Mouse (Mus musculus): Measurements from ENCODE around the gene Ldhc. TPM values are rescaled to one million over a fixed set of nuclear protein-coding genes. Genes with fewer than 3 reads are reported as not detected.
A peak's percentile ranks its signal among the peaks of the same experiment; 100 is the strongest.
"Not testable (repeated sequence)": the region's sequence is repeated elsewhere in the genome, so short reads cannot be mapped to it uniquely, and the experiment has no call there.

Ldhc gene
- polyA plus RNA-seq (2015; fragmentation: Nextera tagmentation; extraction: Ambion mirVana) = 0.17 TPM in 1 of 2 replicates, not detected in the other

- H3K9me3 ChIP-seq (ENCODE audit: low read length) = no peaks in the 10 kb centered on the region
- H3K36me3 ChIP-seq (ENCODE audit: insufficient read depth, low read length) = peaks cover 3% of the 10 kb centered on the region; the same call in 1 of the 2 replicates
- WGBS = 38% methylated on average over 10 of the region's 10 CpGs
- H3K4me3 ChIP-seq (ENCODE audit: low read length) = no peak within 1 kb of the TSS
- H3K27me3 ChIP-seq (ENCODE audit: insufficient read depth, low read length) = no peaks in the 10 kb centered on the region
- no peak within 1 kb of the TSS for H3K27ac ChIP-seq (ENCODE audit: low read length)
- H3K4me2 ChIP-seq (replicated peaks; ENCODE audit: low read depth, low read length) = no peak within 1 kb of the TSS
- ATAC-seq (ENCODE audit: low FRiP score, low TSS enrichment) = no peak
- H3K4me1 ChIP-seq (ENCODE audit: insufficient read depth, low read length) = no peaks in the 10 kb centered on the region
- H3K9ac ChIP-seq (replicated peaks; ENCODE audit: low read length) = no peak within 1 kb of the TSS
Observed at GRCm38 (mm10) chr7:46860996-46861395, at the start of gene Ldhc. Gene Ldhc, plus strand, starts transcription at chr7:46861203.

GRCm38 (mm10) chr7:46814012-46814411 is 47.0 kb upstream of the Ldhc start:
- Histone ChIP-seq H3K4me1 (ENCODE audit: insufficient read depth, low read length) (no peaks in the 10 kb centered on the region), H3K4me3 (ENCODE audit: low read length) (no peak overlapping the region), H3K27ac (ENCODE audit: low read length) (no peak overlapping the region), H3K9me3 (ENCODE audit: low read length) (no peaks in the 10 kb centered on the region), H3K9ac (replicated peaks; ENCODE audit: low read length) (no peak overlapping the region), H3K36me3 (ENCODE audit: insufficient read depth, low read length) (peaks cover 72% of the 10 kb centered on the region), H3K27me3 (ENCODE audit: insufficient read depth, low read length) (no peaks in the 10 kb centered on the region), H3K4me2 (replicated peaks; ENCODE audit: low read depth, low read length) (no peak overlapping the region)
- 90% methylated on average over 4 of the region's 4 CpGs for WGBS
- ATAC-seq (ENCODE audit: low FRiP score, low TSS enrichment) = no peak

- not testable (repeated sequence) for H3K4me3 ChIP-seq (ENCODE audit: low read length); H3K9ac ChIP-seq (replicated peaks; ENCODE audit: low read length); H3K9me3 ChIP-seq (ENCODE audit: low read length); H3K4me1 ChIP-seq (ENCODE audit: insufficient read depth, low read length); H3K27me3 ChIP-seq (ENCODE audit: insufficient read depth, low read length); H3K27ac ChIP-seq (ENCODE audit: low read length)
- Histone ChIP-seq H3K36me3 (ENCODE audit: insufficient read depth, low read length) (peaks cover 45% of the 10 kb centered on the region), H3K4me2 (replicated peaks; ENCODE audit: low read depth, low read length) (0 out of 2 replicates have a peak overlapping the region, but pooled peaks have one; percentile 8)
- WGBS = 58% methylated on average over 15 of the region's 15 CpGs
- ATAC-seq (ENCODE audit: low FRiP score, low TSS enrichment) = 0 out of 2 replicates have a peak, but pooled peaks have one; percentile 73
Observed at GRCm38 (mm10) chr7:46820876-46821632, 39.9 kb upstream of the Ldhc start.

- WGBS = 48% methylated on average over 20 of the region's 20 CpGs
- Histone ChIP-seq H3K4me2 (replicated peaks; ENCODE audit: low read depth, low read length) (peak overlapping the region; percentile 23), H3K9me3 (ENCODE audit: low read length) (no peaks in the 10 kb centered on the region), H3K36me3 (ENCODE audit: insufficient read depth, low read length) (peaks cover 14% of the 10 kb centered on the region), H3K27ac (ENCODE audit: low read length) (peak overlapping the region; percentile 60), H3K27me3 (ENCODE audit: insufficient read depth, low read length) (no peaks in the 10 kb centered on the region), H3K9ac (replicated peaks; ENCODE audit: low read length) (peak overlapping the region; percentile 35; the same call in 1 of the 2 replicates), H3K4me3 (ENCODE audit: low read length) (no peak overlapping the region), H3K4me1 (ENCODE audit: insufficient read depth, low read length) (peaks cover 21% of the 10 kb centered on the region)
- ATAC-seq (ENCODE audit: low FRiP score, low TSS enrichment) = peak; percentile 69
Observed at GRCm38 (mm10) chr7:46827046-46827802, 33.8 kb upstream of the Ldhc start.

- ATAC-seq (ENCODE audit: low FRiP score, low TSS enrichment) = no peak; the same call in 1 of the 2 replicates
- H3K4me1 ChIP-seq (ENCODE audit: insufficient read depth, low read length) = peaks cover 21% of the 10 kb centered on the region
- no peak overlapping the region for H3K4me3 ChIP-seq (ENCODE audit: low read length)
- H3K9me3 ChIP-seq (ENCODE audit: low read length) = no peaks in the 10 kb centered on the region
- 0 out of 2 replicates have a peak overlapping the region, but pooled peaks have one; percentile 23 for H3K4me2 ChIP-seq (replicated peaks; ENCODE audit: low read depth, low read length)
- H3K27me3 ChIP-seq (ENCODE audit: insufficient read depth, low read length) = no peaks in the 10 kb centered on the region
- H3K27ac ChIP-seq (ENCODE audit: low read length) = peak overlapping the region; percentile 60; the same call in 1 of the 2 replicates
- H3K9ac ChIP-seq (replicated peaks; ENCODE audit: low read length) = 0 out of 2 replicates have a peak overlapping the region, but pooled peaks have one; percentile 35
- 71% methylated on average over 2 of the region's 2 CpGs for WGBS
- H3K36me3 ChIP-seq (ENCODE audit: insufficient read depth, low read length) = peaks cover 8% of the 10 kb centered on the region
Observed at GRCm38 (mm10) chr7:46827803-46828184, 33.2 kb upstream of the Ldhc start.

GRCm38 (mm10) chr7:46829911-46830310 is 31.1 kb upstream of the Ldhc start:
- 76% methylated on average over 12 of the region's 12 CpGs for WGBS
- Histone ChIP-seq H3K9me3 (ENCODE audit: low read length) (no peaks in the 10 kb centered on the region), H3K27ac (ENCODE audit: low read length) (no peak overlapping the region), H3K4me3 (ENCODE audit: low read length) (no peak overlapping the region), H3K36me3 (ENCODE audit: insufficient read depth, low read length) (no peaks in the 10 kb centered on the region), H3K4me2 (replicated peaks; ENCODE audit: low read depth, low read length) (no peak overlapping the region), H3K4me1 (ENCODE audit: insufficient read depth, low read length) (peaks cover 29% of the 10 kb centered on the region), H3K27me3 (ENCODE audit: insufficient read depth, low read length) (no peaks in the 10 kb centered on the region), H3K9ac (replicated peaks; ENCODE audit: low read length) (no peak overlapping the region)
- ATAC-seq (ENCODE audit: low FRiP score, low TSS enrichment) = no peak

GRCm38 (mm10) chr7:46830799-46831590 is 30.0 kb upstream of the Ldhc start:
- ATAC-seq (ENCODE audit: low FRiP score, low TSS enrichment) = no peak
- H3K4me1 ChIP-seq (ENCODE audit: insufficient read depth, low read length) = peaks cover 29% of the 10 kb centered on the region
- no peaks in the 10 kb centered on the region for H3K27me3 ChIP-seq (ENCODE audit: insufficient read depth, low read length)
- H3K27ac ChIP-seq (ENCODE audit: low read length) = 0 out of 2 replicates have a peak overlapping the region, but pooled peaks have one; percentile 7
- WGBS = 53% methylated on average over 13 of the region's 13 CpGs
- no peaks in the 10 kb centered on the region for H3K9me3 ChIP-seq (ENCODE audit: low read length)
- H3K4me2 ChIP-seq (replicated peaks; ENCODE audit: low read depth, low read length) = no peak overlapping the region
- H3K36me3 ChIP-seq (ENCODE audit: insufficient read depth, low read length) = no peaks in the 10 kb centered on the region
- no peak overlapping the region for H3K4me3 ChIP-seq (ENCODE audit: low read length)
- H3K9ac ChIP-seq (replicated peaks; ENCODE audit: low read length) = no peak overlapping the region

GRCm38 (mm10) chr7:46831693-46832092 is 29.3 kb upstream of the Ldhc start:
- ATAC-seq (ENCODE audit: low FRiP score, low TSS enrichment) = no peak
- no peak overlapping the region for H3K4me2 ChIP-seq (replicated peaks; ENCODE audit: low read depth, low read length)
- H3K27me3 ChIP-seq (ENCODE audit: insufficient read depth, low read length) = no peaks in the 10 kb centered on the region
- no peaks in the 10 kb centered on the region for H3K36me3 ChIP-seq (ENCODE audit: insufficient read depth, low read length)
- no peak overlapping the region for H3K4me3 ChIP-seq (ENCODE audit: low read length)
- no peaks in the 10 kb centered on the region for H3K9me3 ChIP-seq (ENCODE audit: low read length)
- WGBS = 78% methylated on average over 8 of the region's 8 CpGs
- H3K27ac ChIP-seq (ENCODE audit: low read length) = no peak overlapping the region
- H3K9ac ChIP-seq (replicated peaks; ENCODE audit: low read length) = no peak overlapping the region
- H3K4me1 ChIP-seq (ENCODE audit: insufficient read depth, low read length) = peaks cover 29% of the 10 kb centered on the region

- not testable (repeated sequence) for H3K36me3 ChIP-seq (ENCODE audit: insufficient read depth, low read length); H3K9ac ChIP-seq (replicated peaks; ENCODE audit: low read length); H3K4me2 ChIP-seq (replicated peaks; ENCODE audit: low read depth, low read length); ATAC-seq (ENCODE audit: low FRiP score, low TSS enrichment); H3K27ac ChIP-seq (ENCODE audit: low read length); H3K4me3 ChIP-seq (ENCODE audit: low read length); H3K27me3 ChIP-seq (ENCODE audit: insufficient read depth, low read length); H3K9me3 ChIP-seq (ENCODE audit: low read length)
- H3K4me1 ChIP-seq (ENCODE audit: insufficient read depth, low read length) = peaks cover 25% of the 10 kb centered on the region
- 87% methylated on average over 11 of the region's 11 CpGs for WGBS
Observed at GRCm38 (mm10) chr7:46832112-46832810, 28.7 kb upstream of the Ldhc start.
